Mouse (Mus musculus) Muller cell, postnatal 12 days (primary cell): ENCODE measurements around the gene Rnase1.
"Not testable (repeated sequence)": the region's sequence is repeated elsewhere in the genome, so short reads cannot be mapped to it uniquely, and the experiment has no call there.

Source experiments
- DNase-seq: peaks from one replicate; pipeline ENCODE4 v3.0.0-alpha.2; 2015; ENCODE audit errors: inconsistent ontology term

Gene Rnase1

DNA sequence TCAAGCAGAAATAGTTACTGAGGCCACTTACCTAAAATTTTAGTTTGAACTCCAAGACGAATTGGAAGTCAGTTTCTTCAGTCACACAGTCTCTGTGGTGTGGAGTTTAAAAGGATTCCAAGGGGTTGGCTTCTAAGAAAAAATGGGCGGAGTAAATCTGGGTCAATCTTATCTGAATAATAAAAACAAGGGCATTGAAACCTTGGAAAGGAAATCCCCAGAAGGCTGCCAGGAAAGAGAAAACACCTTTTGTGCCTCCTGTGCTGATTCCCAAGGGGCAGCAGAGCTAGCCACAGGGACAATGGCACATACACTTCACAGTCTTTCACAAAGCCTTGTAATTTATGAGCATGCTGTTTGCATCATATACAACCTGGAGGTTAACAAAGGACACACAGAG lies at the start of gene Rnase1:
Rnase1 (minus strand) TSS at position 101 of the 400 bp plus-strand sequence.
- DNase-seq = no peak

DNA sequence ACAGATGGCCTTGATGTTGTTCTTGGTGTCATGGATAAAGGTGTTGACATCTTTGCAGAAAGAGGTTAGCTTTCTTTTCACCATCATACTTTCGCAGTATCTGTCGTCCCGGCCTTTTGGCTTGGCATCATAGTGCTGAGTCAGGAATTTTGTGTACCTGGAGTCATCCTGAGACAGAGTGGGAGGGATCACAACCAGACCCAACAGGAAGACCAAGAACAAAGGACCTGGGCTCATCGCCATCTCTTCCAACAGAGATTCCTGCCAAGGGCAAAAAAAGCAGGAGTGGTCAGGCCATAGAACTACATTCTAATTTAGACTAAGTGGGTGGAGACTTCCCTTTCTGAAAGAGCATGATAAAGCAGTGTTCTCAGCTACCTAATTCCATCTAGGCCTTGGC lies 49.1 kb upstream of the Rnase1 start:
- DNase-seq = peak; percentile 2

DNA sequence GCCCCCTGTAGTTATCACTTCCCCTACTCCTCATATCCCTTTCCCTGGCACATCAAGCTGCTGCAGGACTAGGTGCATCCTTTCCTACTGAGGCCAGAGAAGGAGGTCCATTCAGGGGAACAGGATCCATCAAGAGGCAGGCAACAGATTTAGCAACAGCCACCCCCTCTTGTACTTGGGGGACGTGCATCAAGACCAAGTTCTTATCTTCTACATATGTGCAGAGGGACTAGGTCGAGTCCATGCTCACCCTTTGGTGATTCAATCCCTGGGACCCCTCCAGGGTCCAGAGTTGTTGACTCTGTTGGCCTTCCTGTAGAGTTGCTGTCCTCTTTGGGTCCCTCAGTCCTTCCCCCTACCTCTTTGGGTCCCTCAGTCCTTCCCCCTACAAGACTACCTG lies 34.5 kb upstream of the Rnase1 start:
- not testable (repeated sequence) for DNase-seq

DNA sequence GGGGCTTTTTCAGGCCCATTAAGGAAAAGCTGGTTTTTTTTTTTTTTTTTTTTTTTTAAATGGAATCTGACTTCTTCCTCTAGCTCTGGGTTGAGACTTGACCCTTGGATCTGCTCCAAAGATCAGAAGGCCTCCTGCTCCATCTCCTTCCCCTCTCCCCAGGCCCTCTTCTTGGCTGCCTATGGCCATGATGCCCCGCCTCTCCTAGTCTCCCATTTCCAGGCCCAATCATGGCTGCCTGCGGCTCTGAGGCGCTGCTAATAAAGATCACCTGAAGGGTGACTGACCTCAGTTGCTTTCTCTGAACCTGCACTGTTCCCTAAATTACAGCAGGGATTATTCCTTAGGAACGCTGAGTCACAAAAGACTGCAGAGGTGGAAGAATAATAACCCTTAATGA lies 27.3 kb upstream of the Rnase1 start:
- DNase-seq = no peak

DNA sequence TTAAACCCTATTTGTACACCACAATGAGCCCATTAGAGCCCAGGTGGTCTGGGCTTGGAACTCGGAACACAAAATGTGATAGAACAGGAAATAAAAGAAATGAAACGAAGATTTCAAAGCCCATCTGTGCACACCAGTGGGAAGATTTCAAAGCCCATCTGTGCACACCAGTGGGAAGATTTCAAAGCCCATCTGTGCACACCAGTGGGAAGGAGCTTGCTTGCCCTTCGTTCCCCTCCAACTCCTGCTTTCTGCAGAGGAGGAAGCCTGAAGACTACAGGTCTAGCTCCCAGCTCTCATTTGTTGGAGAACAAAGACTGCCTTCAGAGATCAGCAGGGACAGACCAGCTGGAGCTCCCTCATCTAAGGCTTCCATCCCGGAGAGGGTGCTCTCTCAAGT lies 26.4 kb upstream of the Rnase1 start:
- DNase-seq = not testable (repeated sequence)

DNA sequence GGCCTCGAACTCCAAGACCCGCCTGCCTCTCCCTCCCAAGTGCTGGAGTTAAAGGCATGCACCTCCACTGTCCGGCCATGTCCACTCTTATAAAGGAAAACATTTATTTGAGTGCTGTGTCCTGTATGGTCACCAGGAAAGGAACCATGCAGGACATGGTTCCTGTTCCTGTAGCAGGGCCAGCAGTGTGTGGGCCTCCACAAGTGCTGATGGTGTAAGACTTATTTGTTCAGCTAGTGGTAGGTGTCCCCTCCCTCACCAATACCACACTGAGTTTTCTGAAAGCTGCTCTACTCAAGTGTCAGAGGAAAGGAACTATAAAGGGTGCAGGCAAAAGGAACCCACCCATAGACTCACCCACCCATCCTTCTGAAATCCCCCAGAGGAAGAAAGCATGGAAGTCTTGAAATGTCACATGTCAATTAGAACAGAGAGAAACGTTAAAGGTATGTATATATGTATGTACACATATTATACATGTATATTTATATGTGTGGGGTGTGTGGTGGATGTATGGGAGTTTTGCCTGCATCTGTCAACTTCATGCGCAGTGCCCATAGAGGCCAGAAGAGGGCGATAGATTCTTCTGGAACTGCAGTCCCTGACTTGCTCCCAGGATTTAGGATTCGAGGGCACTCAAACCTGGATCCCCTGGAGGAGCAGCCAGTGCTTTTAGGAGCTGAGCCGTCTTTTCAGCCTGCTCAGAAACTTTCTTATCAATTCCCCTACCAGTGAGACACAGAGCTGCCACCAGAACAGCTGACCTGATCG lies 25.7 kb upstream of the Rnase1 start:
- not testable (repeated sequence) for DNase-seq

DNA sequence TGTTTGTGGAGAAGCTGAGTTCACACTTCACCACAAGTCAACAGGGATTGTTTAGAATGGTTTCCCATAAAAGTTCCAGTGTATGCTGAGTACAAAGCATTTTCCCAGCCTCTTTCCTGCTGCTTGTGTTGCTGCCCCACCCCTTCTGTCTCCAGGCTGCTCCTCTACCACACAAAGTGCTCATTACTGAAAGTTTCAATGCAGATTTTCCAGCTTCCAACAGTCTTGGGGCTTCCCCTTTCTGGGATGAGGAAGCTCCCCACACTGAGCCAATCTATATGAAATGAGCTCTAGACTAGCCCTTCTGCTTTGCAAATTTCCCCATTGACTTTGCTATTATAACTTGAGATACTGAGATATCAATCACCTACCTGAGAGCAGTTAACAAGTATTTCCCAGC lies 19.5 kb upstream of the Rnase1 start:
- DNase-seq = no peak

DNA sequence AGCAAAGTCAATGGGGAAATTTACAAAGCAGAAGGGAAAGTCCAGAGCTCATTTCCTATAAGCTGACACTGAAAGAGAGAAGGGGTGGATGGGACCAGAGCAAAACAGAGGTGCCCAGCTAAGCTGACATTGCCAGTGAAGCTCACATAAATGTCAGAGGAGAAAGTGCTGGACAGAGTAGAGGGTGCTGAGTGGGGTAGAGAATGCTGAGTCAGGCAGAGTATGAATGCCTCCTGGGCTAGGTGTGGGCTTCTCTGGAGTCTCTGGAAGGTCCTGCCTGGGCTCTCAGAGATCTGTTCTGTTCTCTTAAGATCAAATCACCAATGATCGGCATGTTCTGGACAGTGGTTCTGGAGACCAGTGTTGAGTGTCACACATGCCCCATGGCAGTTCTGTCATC lies 18.9 kb upstream of the Rnase1 start:
- DNase-seq = no peak

DNA sequence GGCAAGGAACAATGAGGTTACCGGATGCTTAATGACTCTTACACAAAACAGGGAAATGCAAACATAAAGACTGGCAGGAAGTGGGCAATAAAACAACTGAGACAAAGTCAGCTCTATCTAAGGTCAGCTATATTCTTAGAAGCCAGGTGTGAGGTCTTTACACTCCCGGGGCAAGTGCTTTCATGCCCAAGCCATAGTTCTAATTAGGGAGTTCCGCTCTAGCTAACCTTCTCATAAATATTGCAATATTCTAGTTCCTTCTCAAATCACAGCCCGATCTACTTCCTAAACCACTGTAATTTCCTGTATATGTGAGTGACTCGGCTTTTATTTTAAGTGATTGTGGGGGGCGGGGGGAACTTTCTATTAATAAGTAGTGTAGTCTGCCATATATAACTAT lies 16.7 kb upstream of the Rnase1 start:
- not testable (repeated sequence) for DNase-seq

DNA sequence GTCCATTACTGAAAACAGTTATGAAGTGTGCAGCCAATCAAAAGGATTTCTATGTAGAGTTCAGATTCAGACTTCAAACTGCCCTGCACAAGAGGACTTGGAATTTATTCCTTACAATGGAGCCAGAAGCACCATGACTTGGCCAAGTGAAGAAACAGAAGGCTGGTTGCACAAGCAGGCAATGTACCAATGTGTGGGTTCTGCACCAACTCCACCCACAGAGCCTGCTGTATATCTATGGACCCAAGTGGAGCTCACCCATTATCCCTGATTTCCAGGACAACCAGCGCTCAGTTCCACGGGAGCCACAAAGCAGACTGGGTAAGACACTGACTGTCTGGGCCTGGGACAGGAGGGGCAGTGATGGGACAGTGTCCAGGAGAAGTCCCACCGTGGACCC lies 15.4 kb upstream of the Rnase1 start, which contains the start of gene Rnase2b:
Rnase2b (plus strand) TSS at position 285 of the 400 bp plus-strand sequence.
- DNase-seq = not testable (repeated sequence)

DNA sequence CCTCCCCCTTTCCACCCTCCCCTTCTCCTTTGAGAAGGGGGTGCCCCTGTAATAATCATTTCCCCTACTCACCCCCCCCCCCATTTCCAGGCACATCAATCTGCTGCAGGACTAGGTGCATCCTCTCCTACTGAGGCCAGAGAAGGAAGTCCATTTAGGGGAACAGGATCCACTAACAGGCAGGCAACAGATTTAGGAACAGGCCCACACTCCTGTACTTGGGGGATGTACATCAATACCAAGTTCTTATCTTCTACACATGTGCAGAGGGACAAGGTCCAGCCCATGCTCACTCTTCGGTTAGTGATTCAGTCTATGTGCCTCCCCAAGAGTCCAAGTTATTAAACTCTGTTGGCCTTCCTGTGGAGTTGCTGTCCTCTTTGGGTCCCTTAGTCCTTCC lies 10.5 kb upstream of the Rnase1 start:
- no peak for DNase-seq

DNA sequence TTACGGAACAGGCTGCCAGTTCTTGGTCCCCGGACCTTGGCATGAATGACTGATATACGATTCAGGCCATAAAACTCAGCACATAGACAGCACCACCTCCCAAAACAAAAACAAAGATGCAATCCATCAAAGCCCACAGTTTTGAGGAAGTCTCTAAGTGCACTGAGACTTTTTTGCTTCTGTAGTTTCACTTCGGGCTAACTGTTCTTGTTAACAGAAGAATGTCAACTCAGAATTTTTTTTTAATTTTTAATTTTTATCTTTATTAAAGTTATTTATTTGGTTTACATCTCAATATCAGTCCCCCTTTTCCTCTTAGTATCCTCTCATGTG lies 10.1 kb upstream of the Rnase1 start:
- no peak for DNase-seq

DNA sequence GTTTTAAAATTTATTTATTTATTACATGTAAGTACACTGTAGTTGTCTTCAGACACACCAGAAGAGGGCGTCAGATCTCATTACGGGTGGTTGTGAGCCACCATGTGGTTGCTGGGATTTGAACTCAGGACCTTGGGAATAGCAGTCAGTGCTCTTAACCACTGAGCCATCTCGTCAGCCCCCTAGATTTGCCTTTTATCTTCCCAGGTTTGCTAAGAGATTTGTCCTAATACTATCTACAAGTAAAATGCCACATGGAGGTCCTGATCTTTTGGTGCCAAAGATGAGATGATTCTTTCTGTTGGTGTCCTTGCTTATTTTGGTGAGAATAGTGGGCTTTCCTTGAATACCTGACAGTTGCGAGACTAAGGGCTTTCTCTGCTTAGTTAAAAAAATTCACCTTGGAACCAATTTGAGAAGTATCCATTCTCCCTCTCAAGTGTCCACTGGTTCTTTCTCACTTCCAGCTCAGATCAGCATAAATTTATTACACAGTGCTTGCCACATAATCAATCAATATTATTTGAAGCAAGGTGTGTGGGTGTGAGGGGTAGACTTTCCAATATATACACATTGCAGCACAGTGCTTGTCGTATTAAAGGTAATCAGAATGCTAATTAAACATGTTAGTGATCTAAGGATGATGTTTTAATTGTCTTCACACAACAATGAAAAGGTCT lies 9.6 kb upstream of the Rnase1 start:
- no peak for DNase-seq

DNA sequence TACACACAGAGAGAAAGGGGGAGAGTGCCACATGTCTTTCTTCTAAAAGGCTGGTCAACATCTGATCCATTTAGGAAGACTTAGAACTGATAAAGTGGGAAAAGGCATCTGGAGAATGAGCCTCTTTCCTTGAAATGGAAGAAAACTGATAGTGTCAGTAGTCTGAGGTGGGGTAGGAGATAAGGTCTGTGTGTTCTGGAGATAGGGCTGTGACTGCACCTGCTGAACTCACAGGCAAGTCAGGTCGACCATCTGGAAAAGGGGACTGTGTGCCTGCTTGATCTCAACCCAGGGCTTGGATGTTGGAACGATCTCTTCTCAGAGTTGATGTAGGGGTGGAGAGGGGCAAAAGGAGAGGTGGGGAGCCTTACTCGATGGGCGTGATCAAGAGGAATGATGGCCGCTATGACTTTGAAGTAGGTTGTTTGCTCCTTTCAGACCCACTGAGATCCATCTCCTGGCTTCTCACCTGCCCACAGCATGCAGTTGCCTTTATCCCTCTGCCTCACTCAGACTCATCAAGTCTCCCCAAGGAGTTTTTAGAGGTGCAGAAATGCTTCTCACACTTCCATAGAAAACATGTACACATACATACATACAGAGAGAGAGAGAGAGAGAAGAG lies 5.8 kb upstream of the Rnase1 start:
- DNase-seq = no peak

DNA sequence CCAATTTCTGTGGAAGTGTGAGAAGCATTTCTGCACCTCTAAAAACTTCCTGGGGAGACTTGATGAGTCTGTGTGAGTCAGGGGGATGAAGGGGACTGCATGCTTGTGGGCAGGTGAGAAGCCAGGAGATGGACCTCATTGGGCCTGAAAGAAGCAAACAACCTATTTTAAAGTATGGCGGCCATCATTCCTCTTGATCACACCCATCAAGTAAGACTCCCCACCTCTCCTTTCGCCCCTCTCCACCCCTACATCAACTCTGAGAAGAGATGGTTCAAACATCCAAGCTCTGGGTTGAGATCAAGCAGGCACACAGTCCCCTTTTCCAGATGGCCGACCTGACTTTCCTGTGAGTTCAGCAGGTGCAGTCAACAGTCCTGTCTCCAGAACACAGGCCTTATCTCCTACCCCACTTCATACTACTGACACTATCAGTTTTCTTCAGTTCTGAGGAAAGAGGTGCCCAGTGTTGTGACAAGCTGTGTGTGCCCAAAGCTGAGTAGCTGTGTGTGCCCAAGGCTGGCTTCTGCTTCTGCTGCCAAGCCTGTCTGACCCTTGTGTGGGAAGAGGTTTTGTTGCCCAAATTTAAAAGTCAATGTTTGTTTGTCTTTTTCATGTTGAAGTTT lies 3.7 kb upstream of the Rnase1 start:
- DNase-seq = no peak

DNA sequence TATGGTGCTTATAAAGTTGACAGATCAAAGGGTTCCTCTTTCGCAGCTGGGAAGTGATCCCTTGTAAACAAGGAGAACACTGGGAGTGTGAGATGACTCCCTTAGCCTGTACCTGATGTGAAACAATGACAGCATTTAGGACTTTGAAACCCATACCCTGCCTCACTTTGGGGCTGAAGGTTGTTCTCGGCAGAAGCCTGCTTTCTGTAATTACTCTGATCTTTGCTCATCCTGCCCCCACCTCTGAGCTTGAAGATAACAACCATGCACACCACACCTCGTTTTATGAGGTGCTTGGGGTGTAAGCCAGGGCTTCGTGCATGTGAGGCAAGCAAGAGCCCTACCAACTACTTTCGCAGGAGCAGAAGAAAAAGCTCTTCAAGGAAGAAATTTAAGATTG lies 2.6 kb upstream of the Rnase1 start:
- DNase-seq = no peak

DNA sequence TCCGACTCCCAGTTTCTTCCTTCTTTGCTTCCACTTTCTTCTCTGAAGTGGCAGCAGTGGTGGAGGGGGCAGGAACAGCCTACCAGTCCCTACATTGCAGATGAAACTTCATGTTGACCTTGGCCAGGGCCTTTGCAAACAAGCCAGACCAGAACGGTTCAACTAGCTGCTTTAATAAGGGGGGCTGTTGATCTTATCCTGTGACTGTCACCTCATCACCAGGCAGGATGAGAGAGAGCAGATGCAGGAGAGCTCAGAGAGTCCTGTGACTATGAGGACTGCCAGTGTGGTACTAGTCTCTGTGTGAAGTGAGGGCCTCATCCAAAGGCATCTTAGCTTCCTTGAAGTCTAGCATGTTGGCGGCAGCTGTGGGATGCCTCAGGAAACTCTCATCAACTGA lies 1.4 kb upstream of the Rnase1 start:
- no peak for DNase-seq

DNA sequence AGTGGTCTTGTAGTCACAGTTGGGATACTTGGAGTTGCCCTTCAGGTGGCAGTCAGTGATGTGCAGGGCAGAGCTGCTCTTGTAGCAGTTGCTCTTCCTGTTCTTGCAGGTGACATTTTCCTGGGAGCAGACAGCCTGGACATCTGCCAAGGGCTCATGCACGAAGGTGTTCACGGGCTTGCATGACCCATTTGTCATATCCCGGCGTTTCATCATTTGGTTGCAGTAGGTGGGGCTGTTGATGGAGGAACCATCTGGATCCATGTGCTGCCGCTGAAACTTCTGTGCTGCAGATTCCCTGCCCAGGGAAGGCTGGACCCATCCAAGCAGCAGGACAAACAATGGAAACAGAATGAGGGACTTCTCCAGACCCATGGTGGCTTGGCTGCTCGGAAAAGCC lies 1.1 kb downstream of the Rnase1 start:
- DNase-seq = no peak

DNA sequence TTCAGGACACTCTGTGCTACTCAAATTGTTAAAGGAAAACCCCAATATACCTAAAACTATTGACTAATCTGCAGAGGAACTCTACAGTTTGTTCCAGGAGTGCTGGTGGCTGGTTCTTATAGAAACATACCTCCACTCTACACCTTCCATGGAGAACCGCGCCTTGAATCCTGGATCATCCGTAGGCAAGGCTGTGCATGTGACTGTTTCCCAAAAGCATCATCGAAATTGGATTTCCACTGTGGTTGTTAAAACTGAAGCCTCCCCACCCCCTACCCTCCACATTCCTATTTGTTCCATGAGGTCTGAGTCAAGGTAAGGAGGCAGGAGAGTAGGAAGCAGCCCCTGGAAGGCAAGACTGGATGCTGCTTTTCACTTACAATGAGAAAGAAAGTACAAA lies 2.1 kb downstream of the Rnase1 start:
- no peak for DNase-seq

DNA sequence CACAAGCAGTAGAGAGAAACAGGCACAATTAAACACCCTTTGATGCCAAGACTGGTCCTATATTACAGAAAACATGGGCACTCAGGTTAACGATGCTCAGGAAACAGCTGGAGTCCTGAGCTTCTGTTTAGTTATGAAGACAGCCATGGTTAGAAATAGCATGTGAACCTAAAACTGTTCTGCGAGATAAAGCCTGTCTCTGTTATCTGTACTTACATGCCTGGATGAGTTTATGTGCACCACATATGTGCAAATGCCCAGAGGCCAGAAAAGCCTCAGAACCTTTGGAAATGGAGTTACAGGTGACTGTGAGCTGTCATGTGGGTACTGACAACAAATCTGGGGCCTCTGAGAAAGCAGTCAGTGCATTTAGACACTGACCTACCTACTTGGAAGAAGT lies 2.6 kb downstream of the Rnase1 start:
- no peak for DNase-seq

DNA sequence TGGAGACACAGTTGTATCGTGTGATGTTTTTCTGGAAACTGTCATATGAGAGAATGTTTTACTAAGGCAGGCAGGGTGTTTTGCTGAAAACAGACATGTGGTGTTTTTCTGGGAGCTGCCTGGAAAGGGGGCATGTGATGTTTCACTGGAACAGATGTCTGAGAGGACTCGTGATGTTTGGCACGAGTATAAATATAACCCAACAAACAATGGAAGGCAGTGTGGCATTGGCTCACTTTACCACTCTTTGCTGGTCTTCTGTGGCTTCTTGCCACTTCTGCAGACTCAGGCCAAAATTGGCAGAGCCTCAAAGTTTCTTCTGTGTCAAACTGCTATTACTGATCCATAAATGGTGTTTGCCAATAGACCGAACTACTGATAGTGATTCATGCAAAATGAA lies 3.3 kb downstream of the Rnase1 start:
- peak; percentile 69 for DNase-seq

DNA sequence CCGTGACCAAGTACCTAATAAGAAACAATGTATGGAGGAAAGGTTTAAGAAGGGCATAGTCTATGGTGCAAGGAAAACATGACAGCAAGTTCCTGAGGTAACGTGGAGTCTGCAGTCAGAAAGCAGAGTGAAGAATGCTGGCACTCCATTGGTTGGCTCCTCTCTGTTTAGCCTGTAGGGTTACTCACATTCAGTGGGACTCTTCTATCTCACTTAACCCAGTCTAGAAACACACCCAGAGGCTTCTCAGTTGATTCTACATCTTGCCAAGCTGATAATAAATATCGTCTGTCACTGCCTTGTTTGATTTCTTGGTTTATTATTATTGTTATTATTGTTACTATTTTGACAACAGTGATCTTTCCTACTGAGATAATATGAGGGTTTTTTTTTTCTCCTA lies 4.0 kb downstream of the Rnase1 start:
- no peak for DNase-seq

DNA sequence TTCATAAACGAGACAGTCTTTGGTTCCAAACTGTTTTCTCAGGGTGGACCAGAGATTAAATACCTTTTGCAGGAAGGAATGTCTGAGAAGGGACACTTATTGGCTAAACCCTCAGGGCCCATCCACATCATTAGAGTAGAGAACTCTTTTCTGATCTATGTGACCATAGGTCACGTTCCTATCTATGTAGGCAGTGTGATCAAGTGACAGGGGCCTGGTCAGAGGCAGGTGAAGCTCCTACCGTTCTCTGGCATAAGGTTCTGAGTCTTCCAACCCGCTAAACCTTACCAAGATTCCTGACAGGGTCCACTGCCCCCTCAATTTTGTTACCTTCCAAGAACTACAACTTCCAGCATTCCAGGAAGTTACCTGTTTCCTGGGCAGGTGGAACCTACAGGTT lies 4.5 kb downstream of the Rnase1 start:
- no peak for DNase-seq
